Mouse (Mus musculus): Measurements from ENCODE around the gene March10. TPM values are rescaled to one million over a fixed set of nuclear protein-coding genes. Genes with fewer than 3 reads are reported as not detected.

The March10 gene
- polyA plus RNA-seq, 1 experiment from 2014 or later: 1.2 TPM

DNA sequence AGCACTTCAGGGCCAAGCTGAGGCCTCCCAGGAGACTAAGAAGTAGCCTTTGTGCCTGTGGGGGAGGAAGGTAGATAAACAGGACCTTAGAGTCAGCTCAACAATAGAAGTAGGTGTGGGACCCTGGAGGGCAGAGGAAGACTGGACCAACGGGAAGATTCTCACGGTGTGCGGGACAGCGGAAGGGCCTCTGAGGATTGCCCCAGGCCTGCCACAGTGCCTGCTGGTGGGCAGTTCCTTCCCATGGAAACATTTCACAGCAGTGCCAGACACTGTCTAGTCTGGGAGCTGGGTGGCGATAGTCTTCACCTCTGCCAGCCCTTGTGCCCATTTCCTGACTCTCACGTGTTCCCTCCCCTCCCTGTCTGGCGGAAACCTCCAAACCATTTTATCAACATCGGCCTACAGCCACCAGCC, 12.6 kb upstream of the March10 start:
- Histone ChIP-seq H3K27me3 (ENCODE audit: insufficient read depth, low read length) (no peaks in the 10 kb centered on the region), H3K4me3 (replicated peaks; ENCODE audit: low read depth, low read length) (no peak overlapping the region), H3K9ac (ENCODE audit: low read depth, low read length) (no peak overlapping the region), H3K4me1 (replicated peaks; ENCODE audit: insufficient read depth, low read length) (no peaks in the 10 kb centered on the region), H3K9me3 (replicated peaks; ENCODE audit: low read length) (no peaks in the 10 kb centered on the region), H3K27ac (no peak overlapping the region), H3K36me3 (ENCODE audit: insufficient read depth, low read length) (no peaks in the 10 kb centered on the region), H3K4me2 (ENCODE audit: low read length) (no peak overlapping the region)
- ATAC-seq (replicated peaks; ENCODE audit: low FRiP score, low read depth) (no peak), DNase-seq (ENCODE audit: low spot score) (no peak)
- TF ChIP-seq CTCF (IDR thresholded peaks at IDR 0.05; ENCODE audit: low read depth): no peak
- 67% methylated on average over 8 of the region's 8 CpGs for WGBS

DNA sequence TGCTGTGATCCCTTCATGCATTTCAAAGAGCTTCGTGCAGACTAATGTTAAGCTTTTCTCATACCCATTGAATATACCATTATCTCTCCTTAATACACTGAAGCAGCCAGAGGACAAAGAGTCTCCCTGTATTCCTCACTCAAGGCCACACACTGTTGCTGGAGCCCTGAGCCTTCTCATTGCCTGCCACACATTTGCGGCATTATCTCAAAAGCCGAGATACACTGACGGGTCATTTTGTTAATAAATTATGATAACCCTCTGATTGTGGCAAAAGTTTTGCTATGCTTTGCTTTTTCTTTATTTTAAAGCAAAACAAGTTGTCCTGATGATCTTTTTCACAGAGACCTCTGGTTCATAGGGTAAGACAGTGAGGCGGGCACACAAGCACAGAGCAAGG, 11.9 kb upstream of the March10 start:
- no peak for ATAC-seq (replicated peaks; ENCODE audit: low FRiP score, low read depth)
- Histone ChIP-seq H3K4me2 (ENCODE audit: low read length) (no peak overlapping the region), H3K9ac (ENCODE audit: low read depth, low read length) (no peak overlapping the region), H3K36me3 (ENCODE audit: insufficient read depth, low read length) (no peaks in the 10 kb centered on the region), H3K9me3 (replicated peaks; ENCODE audit: low read length) (no peaks in the 10 kb centered on the region), H3K27ac (no peak overlapping the region), H3K27me3 (ENCODE audit: insufficient read depth, low read length) (no peaks in the 10 kb centered on the region), H3K4me3 (replicated peaks; ENCODE audit: low read depth, low read length) (no peak overlapping the region), H3K4me1 (replicated peaks; ENCODE audit: insufficient read depth, low read length) (no peaks in the 10 kb centered on the region)
- no peak for DNase-seq (ENCODE audit: low spot score)
- no peak for TF ChIP-seq CTCF (IDR thresholded peaks at IDR 0.05; ENCODE audit: low read depth)
- 78% methylated on average over 5 of the region's 5 CpGs for WGBS

DNA sequence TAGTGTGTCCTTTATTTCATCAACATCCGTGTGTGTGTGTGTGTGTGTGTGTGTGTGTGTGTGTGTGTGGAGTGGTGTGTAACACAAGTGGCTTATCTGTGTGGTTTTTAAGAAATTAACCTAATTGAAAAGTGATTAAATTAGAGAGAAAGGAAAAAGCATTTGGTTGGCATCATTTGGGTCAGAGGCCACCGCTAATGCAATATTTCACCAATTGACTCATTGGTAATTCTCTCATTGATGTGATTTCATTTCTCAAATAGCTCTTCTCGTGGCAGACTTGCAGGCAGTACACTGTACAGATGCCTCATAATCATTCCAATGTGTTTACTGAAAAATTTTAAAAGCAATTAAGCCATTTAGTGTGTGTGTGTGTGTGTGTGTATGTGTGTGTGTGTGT, 11.3 kb upstream of the March10 start:
- TF ChIP-seq CTCF (IDR thresholded peaks at IDR 0.05; ENCODE audit: low read depth): no peak

DNA sequence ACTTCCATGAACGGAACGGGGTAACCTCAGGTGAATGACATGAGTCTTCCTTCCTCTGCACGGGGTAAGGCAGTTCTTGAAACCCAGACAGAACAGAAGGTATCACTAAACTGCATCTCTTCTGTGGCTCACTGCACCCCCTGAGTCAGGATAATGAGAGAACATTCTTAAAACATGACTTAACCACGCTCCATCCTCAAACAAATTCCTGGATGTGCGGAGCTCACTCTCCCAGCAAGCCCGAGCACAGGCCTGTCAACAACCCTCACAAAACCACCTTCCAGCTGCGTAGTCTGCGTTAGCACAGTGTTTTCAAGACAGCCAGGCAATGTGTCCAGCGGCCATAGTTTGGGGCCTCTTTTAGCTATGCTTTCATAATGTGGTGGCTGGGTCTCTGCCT, 10.7 kb upstream of the March10 start:
- no peak overlapping the region for H3K4me3 ChIP-seq (replicated peaks; ENCODE audit: low read depth, low read length)
- no peaks in the 10 kb centered on the region for H3K27me3 ChIP-seq (ENCODE audit: insufficient read depth, low read length)
- no peak overlapping the region for H3K27ac ChIP-seq
- H3K4me1 ChIP-seq (replicated peaks; ENCODE audit: insufficient read depth, low read length): no peaks in the 10 kb centered on the region
- H3K4me2 ChIP-seq (ENCODE audit: low read length): no peak overlapping the region
- TF ChIP-seq CTCF (IDR thresholded peaks at IDR 0.05; ENCODE audit: low read depth): no peak
- no peak overlapping the region for H3K9ac ChIP-seq (ENCODE audit: low read depth, low read length)
- ATAC-seq (replicated peaks; ENCODE audit: low FRiP score, low read depth) (no peak; the same call in 1 of the 2 replicates), DNase-seq (ENCODE audit: low spot score) (peak; percentile 43)
- 48% methylated on average over 9 of the region's 9 CpGs for WGBS
- no peaks in the 10 kb centered on the region for H3K9me3 ChIP-seq (replicated peaks; ENCODE audit: low read length)
- H3K36me3 ChIP-seq (ENCODE audit: insufficient read depth, low read length): no peaks in the 10 kb centered on the region

More for the DNA sequence above, 11.3 kb upstream of the March10 start:
- Histone ChIP-seq H3K4me3 (replicated peaks; ENCODE audit: low read depth, low read length) (no peak overlapping the region), H3K4me1 (replicated peaks; ENCODE audit: insufficient read depth, low read length) (no peaks in the 10 kb centered on the region), H3K9ac (ENCODE audit: low read depth, low read length) (no peak overlapping the region), H3K4me2 (ENCODE audit: low read length) (no peak overlapping the region), H3K36me3 (ENCODE audit: insufficient read depth, low read length) (no peaks in the 10 kb centered on the region), H3K27me3 (ENCODE audit: insufficient read depth, low read length) (no peaks in the 10 kb centered on the region), H3K9me3 (replicated peaks; ENCODE audit: low read length) (no peaks in the 10 kb centered on the region), H3K27ac (no peak overlapping the region)
- DNase-seq (ENCODE audit: low spot score): no peak
- no peak for ATAC-seq (replicated peaks; ENCODE audit: low FRiP score, low read depth)
- WGBS: 84% methylated on average over 3 of the region's 3 CpGs

DNA sequence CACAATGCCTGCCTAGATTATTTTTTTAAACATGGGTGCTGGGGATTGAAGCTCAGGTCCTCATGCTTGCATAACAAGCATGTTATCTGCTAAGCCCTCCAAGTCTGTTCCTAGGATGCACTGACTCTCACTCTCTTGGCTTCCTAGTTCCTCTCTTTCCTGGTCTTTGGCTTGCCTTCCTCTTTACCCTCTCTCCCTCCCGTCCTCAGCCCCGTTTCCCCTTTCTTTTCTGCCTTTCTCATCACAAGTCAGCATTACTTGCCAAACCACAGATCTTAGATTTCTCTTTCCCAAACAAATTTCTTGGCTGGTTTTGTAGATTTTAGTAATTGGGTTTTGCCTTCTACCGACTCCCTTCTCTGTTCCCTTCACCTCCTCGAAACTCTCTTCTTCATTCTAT, 10.2 kb upstream of the March10 start:
- Histone ChIP-seq H3K36me3 (ENCODE audit: insufficient read depth, low read length) (no peaks in the 10 kb centered on the region), H3K27me3 (ENCODE audit: insufficient read depth, low read length) (no peaks in the 10 kb centered on the region), H3K4me1 (replicated peaks; ENCODE audit: insufficient read depth, low read length) (no peaks in the 10 kb centered on the region), H3K4me2 (ENCODE audit: low read length) (no peak overlapping the region), H3K27ac (no peak overlapping the region), H3K9ac (ENCODE audit: low read depth, low read length) (no peak overlapping the region), H3K9me3 (replicated peaks; ENCODE audit: low read length) (no peaks in the 10 kb centered on the region), H3K4me3 (replicated peaks; ENCODE audit: low read depth, low read length) (no peak overlapping the region)
- WGBS: 52% methylated on average over 4 of the region's 4 CpGs
- ATAC-seq (replicated peaks; ENCODE audit: low FRiP score, low read depth) (no peak), DNase-seq (ENCODE audit: low spot score) (no peak)
- no peak for TF ChIP-seq CTCF (IDR thresholded peaks at IDR 0.05; ENCODE audit: low read depth)

DNA sequence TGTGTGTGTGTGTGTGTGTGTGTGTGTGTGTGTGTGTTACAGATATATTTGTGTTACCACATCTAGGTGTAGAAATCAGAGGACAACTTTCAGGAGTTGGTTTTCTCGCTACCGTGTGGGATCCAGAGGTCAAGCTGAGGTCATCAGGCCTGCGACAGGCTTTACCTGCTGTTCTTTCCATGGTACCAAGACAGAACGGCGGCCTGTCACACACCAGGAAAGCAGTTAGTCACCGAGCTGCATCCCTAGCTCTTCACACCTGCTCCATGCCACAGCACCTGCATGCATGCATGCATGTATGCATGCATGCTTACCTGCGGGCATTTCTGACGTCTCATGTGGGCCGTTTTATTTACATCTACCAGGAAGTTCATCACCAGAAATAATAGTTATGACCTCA, 9.0 kb upstream of the March10 start:
- no peak overlapping the region for H3K27ac ChIP-seq
- H3K9ac ChIP-seq (ENCODE audit: low read depth, low read length): no peak overlapping the region
- no peaks in the 10 kb centered on the region for H3K36me3 ChIP-seq (ENCODE audit: insufficient read depth, low read length)
- ATAC-seq (replicated peaks; ENCODE audit: low FRiP score, low read depth) (no peak), DNase-seq (ENCODE audit: low spot score) (no peak)
- H3K4me2 ChIP-seq (ENCODE audit: low read length): no peak overlapping the region
- no peak for TF ChIP-seq CTCF (IDR thresholded peaks at IDR 0.05; ENCODE audit: low read depth)
- no peaks in the 10 kb centered on the region for H3K9me3 ChIP-seq (replicated peaks; ENCODE audit: low read length)
- H3K4me1 ChIP-seq (replicated peaks; ENCODE audit: insufficient read depth, low read length): no peaks in the 10 kb centered on the region
- H3K27me3 ChIP-seq (ENCODE audit: insufficient read depth, low read length): no peaks in the 10 kb centered on the region
- WGBS: 71% methylated on average over 9 of the region's 9 CpGs
- no peak overlapping the region for H3K4me3 ChIP-seq (replicated peaks; ENCODE audit: low read depth, low read length)

DNA sequence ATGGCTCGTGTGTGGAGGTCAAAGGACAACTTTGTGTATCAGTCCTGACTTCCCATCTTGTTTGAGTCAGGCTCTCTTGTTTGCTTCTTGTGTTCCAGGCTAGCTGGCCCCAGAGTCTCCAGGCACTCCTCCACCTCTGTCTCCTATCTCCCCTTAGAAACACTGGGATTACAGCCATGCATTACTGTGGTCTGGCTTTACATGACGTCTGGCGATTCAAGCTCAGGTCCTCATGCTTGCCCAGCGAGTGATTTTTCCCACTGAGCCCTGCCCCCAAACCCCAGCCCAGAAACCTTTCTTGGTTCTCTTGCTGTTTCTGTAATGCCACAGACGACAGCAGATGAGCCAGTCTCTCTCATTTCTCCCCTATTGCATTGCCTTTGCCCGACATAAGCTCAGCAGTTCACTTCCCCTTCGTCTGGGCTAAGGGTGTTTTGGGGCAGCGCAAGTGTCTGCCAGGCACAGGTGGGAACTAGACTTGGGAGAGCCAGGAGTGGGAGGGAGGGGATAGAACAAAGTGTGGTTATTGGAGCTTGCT, 8.0 kb upstream of the March10 start:
- H3K36me3 ChIP-seq (ENCODE audit: insufficient read depth, low read length): no peaks in the 10 kb centered on the region
- no peaks in the 10 kb centered on the region for H3K4me1 ChIP-seq (replicated peaks; ENCODE audit: insufficient read depth, low read length)
- ATAC-seq (replicated peaks; ENCODE audit: low FRiP score, low read depth) (no peak), DNase-seq (ENCODE audit: low spot score) (no peak)
- WGBS: 70% methylated on average over 8 of the region's 8 CpGs
- no peak overlapping the region for H3K27ac ChIP-seq
- H3K4me3 ChIP-seq (replicated peaks; ENCODE audit: low read depth, low read length): no peak overlapping the region
- TF ChIP-seq CTCF (IDR thresholded peaks at IDR 0.05; ENCODE audit: low read depth): no peak
- H3K27me3 ChIP-seq (ENCODE audit: insufficient read depth, low read length): no peaks in the 10 kb centered on the region
- no peak overlapping the region for H3K4me2 ChIP-seq (ENCODE audit: low read length)
- H3K9ac ChIP-seq (ENCODE audit: low read depth, low read length): no peak overlapping the region
- no peaks in the 10 kb centered on the region for H3K9me3 ChIP-seq (replicated peaks; ENCODE audit: low read length)
